Mouse (Mus musculus) retina, postnatal 1 day (tissue): ENCODE results near the gene Otogl.

Source experiments
- DNase-seq: peaks from one replicate; pipeline ENCODE4 v3.0.0-alpha.2; 2012

Otogl gene

DNA sequence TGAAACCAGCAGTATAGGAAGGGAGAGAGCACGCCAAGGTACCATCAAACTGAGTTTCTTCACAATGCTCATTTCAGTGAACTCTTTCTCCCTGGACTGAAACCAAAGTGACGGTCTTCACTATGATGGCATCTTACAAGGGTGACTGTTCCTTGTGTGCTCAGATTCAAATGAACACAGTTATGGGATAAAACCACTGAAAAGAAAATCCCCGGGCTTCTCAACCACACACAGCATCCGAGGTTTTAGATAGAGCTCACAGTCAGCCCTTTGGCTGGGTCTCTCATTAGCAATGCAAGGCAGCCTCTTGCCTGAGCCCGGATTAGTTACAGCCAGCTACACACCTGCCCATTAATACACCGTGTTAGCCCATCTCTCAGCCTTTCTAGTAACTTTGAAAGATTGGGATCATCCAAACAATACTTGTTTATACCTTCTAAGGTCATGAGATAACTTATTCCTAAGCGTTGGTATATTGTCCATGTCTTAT lies at the start of gene Otogl:
TSS of gene Otogl (minus strand) at position 51 of the 490 bp plus-strand sequence.
- DNase-seq: no peak

DNA sequence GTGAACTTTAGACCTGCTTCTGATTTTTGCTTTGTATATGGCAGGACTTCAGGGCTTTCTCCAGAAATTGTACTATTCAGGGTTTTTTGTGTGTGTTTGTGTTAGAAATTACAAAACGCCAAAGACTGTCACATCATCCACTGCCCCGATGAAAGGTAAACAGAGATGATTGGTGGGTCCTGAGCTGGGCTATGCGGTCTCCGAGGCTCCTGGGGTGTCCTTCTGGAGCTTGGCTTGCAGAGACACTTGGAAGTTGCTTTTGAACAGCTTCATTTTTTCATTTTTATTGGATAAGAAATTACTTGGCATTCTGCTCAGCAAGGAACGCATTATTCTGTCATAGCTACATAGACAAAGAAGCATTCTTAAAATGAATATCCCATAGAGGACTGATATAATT lies 44.7 kb upstream of the Otogl start:
- DNase-seq: no peak

DNA sequence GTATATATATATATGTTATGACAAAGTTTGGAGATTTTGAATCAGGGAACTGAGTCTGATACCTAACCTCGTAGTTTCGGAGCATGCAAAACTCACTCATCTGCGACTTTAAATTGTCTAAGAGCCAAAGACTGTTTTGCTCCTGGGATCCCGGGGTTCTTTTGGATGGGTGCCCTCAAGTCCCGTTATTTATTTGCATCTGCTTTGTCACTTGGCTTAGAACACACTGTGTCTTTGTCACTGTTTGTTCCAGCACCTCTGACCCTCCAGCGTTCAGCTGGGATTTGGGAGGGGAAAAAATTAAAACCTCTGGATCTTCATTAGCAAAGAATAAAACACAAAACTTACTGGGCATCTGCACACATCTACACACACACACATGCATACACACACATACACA lies 42.5 kb upstream of the Otogl start:
- no peak for DNase-seq

DNA sequence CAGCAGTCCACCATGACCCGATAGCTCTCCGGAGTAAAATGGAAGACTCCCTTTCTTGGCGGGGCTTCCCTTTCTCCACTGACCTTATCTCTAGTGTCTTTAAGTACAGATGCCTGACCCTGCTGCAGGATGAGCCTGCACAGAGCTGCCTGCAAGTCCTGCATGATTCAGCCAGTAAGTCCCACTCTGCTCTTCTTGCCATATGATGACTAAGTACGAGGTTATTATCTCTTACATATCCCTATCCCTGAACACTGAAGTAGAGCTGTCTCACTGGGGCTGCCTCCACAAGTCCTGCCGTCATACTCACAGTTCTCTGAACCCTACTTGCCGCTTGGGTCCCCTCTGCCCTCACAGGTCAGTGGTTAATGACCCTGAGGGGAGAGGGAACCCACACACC lies 39.7 kb upstream of the Otogl start:
- no peak for DNase-seq

DNA sequence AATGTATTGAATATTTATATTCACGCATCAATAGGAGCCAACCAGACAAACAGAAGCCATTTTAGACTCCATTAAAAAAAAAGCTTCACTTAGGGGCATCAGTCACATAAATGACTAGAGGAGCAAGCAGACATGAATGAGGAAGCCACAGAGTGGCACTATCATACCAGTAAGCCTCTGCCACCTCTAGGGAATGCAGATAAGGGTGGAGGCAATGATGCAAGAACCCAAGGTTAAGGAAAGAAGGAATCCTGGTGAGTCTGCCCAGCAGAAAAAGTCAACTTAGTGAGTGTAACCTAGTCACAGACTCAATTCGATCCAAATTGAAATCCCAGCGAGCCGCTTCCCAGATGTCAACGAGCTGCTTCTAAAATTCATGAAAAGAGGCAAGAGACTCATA lies 38.0 kb upstream of the Otogl start:
- no peak for DNase-seq

DNA sequence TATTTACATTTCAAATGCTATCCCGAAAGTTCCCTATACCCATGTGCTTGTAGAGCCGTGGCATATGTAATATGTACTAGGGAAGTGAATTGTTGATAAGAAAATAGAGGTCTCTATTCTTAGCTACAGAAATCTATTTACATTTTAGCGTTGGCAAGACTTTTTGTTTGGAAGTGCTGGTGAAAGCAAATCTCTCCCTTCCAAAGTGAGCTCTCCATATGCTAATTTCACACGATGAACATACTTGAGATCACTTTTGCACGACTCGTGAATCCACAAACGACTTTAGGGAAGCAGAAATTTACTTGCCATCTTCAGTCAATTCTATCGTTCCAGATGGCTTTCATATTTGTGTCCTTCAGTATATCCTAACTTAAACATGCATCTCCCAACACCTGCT lies 36.7 kb upstream of the Otogl start:
- DNase-seq: no peak

DNA sequence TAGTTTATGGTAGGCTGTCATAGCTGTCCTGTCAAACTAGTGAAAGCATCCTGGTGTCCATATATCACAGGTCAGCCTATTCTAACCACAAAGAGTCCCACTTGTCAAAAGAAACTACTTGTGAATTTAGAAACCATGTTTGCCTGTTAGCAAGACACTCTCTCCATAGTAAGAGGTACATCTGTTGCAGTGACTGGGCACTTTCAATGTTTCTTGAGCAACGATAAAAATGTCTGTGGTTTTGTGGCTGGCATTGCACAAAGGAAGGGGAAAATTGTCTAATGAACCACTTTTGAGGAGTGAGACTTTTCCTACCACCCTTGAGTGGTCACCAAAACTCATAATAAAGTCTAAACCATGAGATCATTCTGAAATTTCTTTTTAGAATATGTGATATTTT lies 36.1 kb upstream of the Otogl start:
- no peak for DNase-seq

DNA sequence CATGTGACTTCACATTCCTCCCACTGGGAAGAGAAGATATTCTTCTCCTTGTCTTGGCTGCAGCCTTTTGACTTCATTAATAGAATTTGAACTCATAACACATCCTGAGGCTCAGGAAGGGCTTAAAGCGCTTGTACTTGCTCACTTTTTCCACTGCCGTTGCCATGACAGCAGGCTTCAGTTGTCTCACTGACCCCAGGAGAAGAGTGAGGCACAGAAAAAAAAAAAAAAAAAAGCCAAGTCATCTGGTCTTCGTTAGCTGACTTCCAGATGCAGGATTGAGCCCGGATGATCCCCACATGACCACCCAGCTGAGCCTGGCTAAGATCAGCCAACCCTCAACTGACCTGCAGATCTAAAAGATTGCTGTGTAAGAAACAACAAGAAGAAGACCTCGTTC lies 34.4 kb upstream of the Otogl start:
- no peak for DNase-seq

DNA sequence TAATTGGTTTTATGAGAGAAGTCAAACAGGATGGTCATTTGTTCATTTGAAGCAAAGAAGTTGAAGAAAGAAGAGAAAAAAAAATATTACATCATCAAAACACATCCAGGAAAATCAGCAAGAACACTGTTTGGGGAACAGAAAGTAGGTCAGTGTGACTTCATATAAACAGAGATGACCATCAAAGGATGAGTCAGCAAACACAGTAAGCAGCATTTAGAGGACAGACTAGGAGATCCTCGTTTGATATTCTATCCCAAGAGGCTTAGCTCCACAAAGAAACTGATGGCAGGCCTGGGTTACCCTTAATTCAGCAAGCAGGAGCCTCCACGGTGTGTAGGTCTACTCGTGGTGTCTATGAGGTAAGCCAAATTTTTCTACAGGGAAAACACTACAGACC lies 31.9 kb upstream of the Otogl start:
- no peak for DNase-seq

DNA sequence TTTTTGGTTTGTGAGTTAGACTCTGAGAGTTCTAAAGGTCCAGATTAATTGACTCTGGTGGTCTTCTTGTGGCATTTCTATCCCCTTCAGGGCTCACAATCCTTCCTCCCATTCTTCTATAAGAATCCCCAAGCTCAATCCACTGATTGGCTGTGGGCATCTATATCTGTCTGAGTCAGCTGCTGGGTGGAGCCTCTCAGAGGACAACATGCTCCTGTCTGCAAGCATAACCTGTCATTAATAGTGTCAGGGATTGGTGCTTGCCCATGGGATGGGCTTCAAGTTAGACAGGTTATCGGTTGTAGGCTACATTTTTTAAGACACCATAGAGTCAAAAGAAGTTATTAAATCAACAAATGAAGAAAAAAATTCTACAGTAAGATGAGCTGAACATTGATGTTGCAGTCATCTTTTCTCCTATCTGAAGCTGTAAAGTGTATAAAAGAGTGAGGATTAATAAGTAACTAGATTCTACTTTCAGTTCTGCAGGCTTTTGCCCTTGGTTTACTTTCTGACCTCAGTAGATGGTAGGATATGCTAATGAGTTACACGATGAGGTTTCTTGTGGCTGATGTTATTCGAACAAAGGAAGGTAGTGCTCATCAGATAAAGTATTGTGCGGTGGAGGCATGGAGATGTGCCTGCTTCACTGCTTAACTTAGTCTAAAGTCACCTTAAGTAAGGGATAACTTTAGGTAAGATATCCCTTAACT lies 29.4 kb upstream of the Otogl start:
- no peak for DNase-seq

DNA sequence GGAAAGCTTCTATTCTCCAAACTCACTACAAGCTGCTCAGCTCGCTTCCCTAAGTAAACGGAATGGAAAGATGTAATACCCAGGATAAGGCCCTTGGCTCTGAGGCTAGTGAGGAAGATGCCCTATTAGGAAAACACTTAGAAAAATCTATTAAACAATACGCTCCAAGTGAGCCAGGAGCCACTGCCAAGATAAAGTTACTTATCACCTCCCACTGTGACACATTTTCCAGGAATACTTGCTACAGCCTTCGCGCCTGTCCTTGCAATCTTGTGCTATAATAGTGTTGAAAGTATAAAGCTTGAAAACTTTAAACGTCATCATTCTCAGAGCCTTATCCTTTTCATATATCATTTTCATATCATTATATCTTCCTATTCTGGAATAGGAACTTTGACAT lies 28.4 kb upstream of the Otogl start:
- DNase-seq: no peak

DNA sequence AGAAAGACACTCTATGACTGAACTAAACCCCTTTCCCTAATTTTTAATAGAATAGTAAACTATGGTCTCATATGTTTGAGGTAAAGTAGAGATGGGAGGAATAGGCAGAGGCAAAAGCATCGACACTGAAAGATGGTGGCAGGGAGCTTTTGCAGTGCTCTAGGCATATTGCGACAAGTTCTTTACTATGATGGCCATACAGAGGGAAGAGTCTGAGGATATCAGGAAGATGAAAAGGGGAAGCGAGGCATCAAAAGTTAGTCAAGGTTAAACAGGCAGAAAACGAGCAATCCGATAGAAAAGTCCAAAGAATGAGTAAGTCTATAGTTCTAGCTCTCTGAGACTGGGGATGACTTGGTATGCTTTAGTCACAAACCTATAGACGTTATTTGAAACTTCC lies 27.9 kb upstream of the Otogl start:
- no peak for DNase-seq

DNA sequence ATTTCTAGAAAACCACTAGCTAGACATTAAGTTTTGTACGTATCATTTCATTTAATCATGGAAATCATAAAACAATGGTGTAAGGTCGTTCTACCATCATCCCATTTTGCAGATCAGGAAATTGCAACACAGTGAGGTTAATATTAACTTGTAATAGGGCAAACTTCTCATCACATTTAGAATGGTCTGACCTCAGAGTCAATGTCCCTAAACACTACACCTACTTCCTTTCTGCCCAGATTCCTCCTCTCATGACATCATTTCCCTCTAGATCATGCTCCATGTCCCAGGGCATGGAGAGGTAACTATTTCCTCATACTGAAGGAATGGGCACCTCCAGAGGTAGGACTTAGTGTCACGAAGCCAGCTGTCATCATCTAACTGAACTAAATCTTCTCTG lies 22.1 kb upstream of the Otogl start:
- DNase-seq: no peak

DNA sequence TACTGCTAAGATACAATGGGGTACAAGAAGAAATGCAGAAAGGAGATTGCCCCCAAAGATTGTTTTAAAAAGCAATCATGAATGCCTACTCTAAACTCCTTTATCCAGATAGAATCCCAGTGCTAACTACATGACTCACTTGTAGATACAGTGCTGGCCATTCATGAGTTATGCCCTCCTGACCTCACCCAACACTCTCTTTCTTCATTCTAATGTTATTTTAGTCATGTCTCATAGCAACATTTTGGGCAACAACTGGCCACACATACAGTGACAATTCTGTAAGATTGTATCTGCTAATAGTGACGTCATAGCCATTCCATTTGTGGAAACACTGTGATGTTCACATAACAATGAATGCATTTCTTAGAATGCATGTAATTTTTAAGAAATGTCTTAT lies 21.6 kb upstream of the Otogl start:
- no peak for DNase-seq

DNA sequence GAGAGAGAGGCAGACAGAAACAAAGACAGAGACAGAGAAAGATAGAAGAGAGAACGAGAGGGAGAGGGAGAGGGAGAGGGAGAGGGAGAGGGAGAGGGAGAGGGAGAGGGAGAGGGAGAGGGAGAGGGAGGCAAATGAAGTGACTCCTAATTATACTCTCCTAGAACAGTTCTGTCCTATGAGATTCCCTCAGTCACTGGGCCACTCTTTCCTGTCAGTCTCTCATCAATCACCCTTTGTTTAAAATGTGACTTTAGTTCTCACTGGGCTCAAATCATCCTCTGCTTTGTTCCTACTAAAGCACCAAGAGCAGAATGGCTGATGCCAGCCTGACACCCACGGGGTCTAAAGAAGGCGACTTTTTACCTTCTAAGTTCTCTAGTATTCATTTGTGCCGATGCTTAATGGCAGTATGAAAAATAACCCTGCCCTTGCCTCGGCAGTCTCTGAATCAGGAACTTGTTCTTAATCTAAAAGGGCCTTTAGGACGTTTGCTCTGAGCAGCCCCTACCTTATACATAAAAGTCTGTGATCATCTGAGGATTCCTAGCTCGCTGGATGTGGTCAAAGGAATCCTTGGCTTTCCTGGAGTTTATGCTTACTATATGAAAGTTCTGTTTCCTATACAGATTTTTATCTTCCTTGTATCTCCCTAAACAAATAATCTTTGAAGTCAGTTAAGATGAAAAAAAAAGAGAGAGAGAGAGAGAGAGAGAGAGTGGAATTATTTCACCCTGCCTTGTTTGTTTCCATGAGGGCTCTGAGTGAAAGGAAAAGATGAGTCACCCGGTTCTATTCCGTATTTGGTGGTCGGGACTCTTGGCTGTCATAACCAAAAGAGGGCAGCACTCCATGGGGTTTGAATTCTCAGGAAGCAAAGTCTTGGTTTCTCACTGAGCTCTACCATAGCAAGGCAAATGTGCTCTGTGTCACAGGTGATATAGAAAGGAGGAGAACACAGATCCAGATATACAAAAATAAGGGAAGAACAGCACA lies 20.2 kb upstream of the Otogl start:
- DNase-seq: peak; percentile 42

DNA sequence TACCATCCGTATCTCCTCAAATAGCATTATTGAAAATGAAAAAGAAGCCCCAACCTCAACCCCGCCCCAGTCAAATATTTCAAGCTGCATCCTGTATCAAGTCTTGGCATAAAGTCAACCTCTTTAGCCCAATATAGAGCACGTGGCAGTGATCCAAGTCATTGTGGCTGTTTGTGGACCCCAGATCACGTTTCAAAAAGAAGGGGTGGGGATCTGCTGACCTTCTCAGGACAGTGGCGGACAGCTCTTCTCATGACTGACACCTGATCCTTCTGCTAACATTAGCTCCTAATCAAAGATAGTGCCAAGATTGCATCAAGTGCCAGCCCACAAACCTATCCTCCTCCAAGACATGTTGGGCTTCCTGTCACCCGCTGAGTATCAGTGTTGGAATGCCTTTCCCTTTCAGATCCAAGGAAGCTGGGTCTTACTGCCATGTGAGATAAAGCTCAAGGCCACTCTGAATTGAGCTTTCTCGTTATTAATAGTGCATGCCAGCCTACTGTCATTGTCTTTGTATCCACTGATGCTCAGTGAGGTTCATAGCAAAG lies 18.6 kb upstream of the Otogl start:
- DNase-seq: no peak

DNA sequence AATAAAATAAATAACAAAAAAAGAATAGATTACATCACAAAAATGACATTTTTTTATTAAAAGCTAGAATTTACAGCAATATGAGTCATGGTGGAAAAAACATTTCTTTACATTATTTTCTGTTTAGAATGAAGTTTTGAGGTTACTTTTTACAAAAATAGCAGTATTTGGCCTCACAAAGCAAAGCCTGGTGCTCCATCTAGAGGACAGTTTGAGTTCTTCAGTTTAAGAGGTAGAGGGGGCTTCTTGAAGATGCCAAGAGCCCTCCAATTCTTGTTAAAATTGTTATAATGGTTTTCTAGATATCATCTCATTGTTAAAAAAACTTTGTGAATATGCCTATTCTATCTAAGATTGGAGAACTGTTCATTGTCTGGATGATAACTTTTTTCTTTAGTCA lies 13.4 kb upstream of the Otogl start:
- no peak for DNase-seq

DNA sequence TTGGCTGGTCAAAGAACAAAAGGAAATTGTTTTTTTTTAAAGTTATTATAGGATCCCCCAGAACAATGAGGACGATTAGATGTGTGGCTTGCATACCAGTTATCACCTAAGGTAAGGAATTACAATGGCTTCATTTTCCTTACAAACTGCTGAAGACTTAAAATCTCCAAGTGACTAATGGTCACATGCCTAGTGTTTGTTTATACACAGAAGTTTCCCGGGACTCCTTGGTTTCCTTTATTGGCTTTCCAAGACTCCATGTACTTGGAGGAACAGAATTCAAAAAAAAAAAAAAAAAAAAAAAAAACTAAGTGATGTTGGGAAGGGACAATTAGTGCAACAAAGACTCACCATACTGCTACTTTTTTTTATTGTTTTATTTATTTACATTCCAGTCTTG lies 11.9 kb upstream of the Otogl start:
- DNase-seq: no peak

DNA sequence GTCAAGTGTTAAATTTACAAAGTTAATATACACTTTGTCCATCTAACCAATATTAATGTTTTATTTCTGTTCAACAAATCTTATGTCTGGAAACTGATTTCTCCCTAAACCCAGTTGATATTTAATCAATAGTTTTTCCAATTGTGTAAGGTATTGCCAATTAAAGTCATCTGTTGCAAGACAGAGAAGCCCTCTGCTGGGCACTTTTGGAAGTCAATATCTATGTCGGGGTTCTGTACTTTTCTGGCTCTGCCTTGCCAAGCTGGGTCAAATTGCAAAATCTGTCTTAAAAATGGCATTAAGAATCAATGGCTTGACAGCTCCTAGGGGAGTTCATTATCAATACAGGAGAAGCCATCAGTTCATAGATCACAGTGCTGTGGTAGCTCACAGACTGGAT lies 10.8 kb upstream of the Otogl start:
- DNase-seq: no peak

DNA sequence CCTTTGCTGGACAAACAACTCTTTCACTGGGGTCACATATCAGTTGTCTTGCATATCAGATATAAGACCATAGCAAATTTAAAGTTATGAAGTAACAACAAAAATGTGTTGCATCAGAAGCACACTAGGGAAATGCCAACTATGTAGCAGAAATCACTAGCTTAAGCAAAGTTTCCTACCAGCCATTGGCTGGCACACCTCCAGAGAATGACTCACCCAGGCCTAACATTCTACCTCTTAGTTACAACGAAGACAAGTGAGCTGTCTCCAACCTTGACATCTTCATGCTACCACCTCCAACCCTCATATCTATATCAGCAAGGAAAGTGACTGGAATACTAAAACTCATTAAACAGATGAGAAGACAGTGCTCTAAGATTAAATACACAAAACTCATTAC lies 9.6 kb upstream of the Otogl start:
- no peak for DNase-seq

DNA sequence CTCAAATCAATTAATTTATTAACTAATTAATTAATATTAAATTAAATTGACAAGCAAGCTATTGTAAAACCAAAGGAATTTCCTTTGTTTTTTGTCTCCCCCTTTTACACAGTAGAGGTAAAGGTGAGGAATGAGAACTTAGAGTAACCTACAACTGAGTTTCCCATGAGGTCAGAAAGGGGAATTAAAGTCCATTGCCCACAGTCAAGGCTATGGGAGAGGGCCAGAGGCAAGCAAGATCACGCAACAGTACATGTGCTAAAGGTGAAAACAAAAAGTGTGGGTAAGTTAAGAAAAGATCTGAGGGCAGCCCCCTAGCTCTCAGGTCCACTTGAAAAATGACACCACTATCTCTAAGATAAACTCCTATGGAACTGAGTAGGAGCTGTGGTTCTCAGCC lies 9.2 kb upstream of the Otogl start:
- no peak for DNase-seq

DNA sequence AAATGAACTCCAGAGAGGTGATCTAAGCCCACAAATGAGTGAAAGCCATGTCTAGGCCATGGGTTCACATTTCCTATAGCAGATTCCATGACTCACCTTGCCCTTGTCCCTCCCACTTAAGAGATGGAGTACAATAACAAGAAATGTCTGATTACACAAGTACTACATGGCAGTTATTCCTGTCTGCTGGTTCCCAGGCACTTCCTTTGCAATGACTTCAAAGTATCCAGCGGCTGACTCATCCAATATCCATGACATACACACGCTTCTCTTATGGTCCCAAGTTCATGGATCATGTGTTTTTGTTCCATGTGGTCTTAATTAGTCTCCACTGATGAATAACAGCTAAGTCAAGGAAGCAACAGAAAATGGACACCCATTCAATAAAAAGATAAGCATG lies 1.1 kb upstream of the Otogl start:
- DNase-seq: no peak

DNA sequence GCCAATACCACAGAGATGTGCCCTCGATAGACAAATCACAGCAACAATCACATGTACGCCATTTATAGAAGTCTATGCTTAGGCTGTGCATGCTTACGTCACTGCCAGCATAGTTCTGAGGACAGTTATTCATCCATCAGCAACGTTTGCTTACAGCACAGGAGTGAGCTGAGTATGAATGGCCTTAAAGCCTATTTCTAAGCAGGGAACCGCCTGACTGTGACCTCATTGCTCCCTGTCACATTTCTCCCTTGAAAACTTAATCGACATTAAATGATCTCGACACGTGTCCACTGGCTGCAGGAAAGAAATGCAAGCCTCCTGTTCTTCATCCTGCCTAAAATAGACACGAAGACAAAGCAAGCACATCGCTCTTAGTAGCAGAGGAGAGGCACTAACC lies 5.5 kb downstream of the Otogl start:
- peak; percentile 40 for DNase-seq
